Mouse (Mus musculus): Measurements from ENCODE around the gene Znhit3. TPM values are rescaled to one million over a fixed set of nuclear protein-coding genes. Genes with fewer than 3 reads are reported as not detected.
A peak's percentile ranks its signal among the peaks of the same experiment; 100 is the strongest.
"Not testable (repeated sequence)": the region's sequence is repeated elsewhere in the genome, so short reads cannot be mapped to it uniquely, and the experiment has no call there.

Gene Znhit3
- polyA plus RNA-seq, 1 experiment from 2014 or later: 37.1 TPM

GRCm38 (mm10) chr11:84879007-84879771 is 37.0 kb downstream of the Znhit3 start:
- Histone ChIP-seq H3K4me3 (peak overlapping the region; percentile 82), H3K9ac (peak overlapping the region; percentile 84), H3K4me1 (replicated peaks) (peaks cover 16% of the 10 kb centered on the region), H3K4me2 (peak overlapping the region; percentile 94), H3K36me3 (peaks cover 31% of the 10 kb centered on the region), H3K27me3 (replicated peaks) (no peaks in the 10 kb centered on the region), H3K27ac (ENCODE audit: poor library complexity, severe bottlenecking) (peak overlapping the region; percentile 87), H3K9me3 (replicated peaks) (no peaks in the 10 kb centered on the region)
- ATAC-seq (ENCODE audit: insufficient number of reproducible peaks, low FRiP score): no peak
- 21% methylated on average over 7 of the region's 7 CpGs for WGBS

DNA sequence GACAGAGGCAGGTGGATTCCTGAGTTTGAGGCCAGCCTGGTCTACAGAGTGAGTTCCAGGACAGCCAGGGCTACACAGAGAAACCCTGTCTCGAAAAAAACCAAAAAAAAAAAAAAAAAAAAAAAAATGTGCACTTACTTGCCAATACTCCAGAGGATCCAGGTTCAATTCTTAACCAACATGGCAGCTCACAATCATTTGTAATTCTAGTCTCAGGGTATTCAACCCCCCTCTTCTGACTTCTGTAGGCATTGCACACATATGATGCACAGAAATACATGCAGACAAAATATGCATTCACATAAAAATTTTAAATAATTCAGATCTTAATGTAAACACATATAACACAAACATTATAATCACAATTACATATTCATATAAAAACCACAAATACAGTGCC is 40.1 kb downstream of the Znhit3 start:
- H3K36me3 ChIP-seq: peaks cover 17% of the 10 kb centered on the region; the same call in 1 of the 2 replicates
- not testable (repeated sequence) for ATAC-seq (ENCODE audit: insufficient number of reproducible peaks, low FRiP score)
- WGBS: 58% methylated on average over 1 of the region's 1 CpGs

GRCm38 (mm10) chr11:84873042-84873833 is 42.9 kb downstream of the Znhit3 start:
- no peak overlapping the region for H3K4me2 ChIP-seq
- 63% methylated on average over 1 of the region's 1 CpGs for WGBS
- no peak overlapping the region for H3K4me3 ChIP-seq
- H3K27ac ChIP-seq (ENCODE audit: poor library complexity, severe bottlenecking): no peak overlapping the region
- H3K36me3 ChIP-seq: peaks cover 16% of the 10 kb centered on the region; the same call in 1 of the 2 replicates
- H3K9ac ChIP-seq: no peak overlapping the region
- no peaks in the 10 kb centered on the region for H3K27me3 ChIP-seq (replicated peaks)
- H3K9me3 ChIP-seq (replicated peaks): no peaks in the 10 kb centered on the region
- no peak for ATAC-seq (ENCODE audit: insufficient number of reproducible peaks, low FRiP score)
- H3K4me1 ChIP-seq (replicated peaks): no peaks in the 10 kb centered on the region

More for the DNA sequence above, 40.1 kb downstream of the Znhit3 start:
- H3K4me1 ChIP-seq (replicated peaks); H3K4me2 ChIP-seq; H3K27ac ChIP-seq (ENCODE audit: poor library complexity, severe bottlenecking); H3K27me3 ChIP-seq (replicated peaks); H3K9ac ChIP-seq; H3K9me3 ChIP-seq (replicated peaks); H3K4me3 ChIP-seq: not testable (repeated sequence)

DNA sequence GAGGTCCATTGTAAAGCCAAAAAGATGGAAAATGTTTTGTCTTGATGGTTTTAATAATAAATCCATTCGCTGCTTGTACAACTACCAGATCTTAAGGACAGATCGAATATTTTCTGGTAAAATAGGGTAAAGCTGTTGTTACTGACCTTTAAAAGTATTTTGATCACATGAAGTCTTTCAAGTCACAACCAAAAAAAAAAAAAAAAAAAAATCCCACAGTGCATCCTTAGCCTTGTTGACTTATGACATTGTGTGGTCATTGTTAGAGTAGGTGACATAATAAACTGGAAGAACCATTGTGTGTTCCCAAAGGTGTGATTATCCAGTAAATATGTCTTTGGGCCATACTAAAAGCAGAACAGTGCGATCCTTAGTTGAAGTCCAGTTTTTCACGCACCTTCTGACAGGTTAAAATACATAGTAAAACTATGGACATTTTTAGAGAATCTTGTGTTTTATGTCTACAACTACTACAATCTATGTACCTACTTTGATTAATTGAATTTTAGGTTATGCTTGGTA is 44.6 kb downstream of the Znhit3 start:
- H3K27me3 ChIP-seq (replicated peaks): no peaks in the 10 kb centered on the region
- no peak for ATAC-seq (ENCODE audit: insufficient number of reproducible peaks, low FRiP score)
- H3K4me1 ChIP-seq (replicated peaks): peaks cover 3% of the 10 kb centered on the region
- H3K9me3 ChIP-seq (replicated peaks): no peaks in the 10 kb centered on the region
- peaks cover 6% of the 10 kb centered on the region; the same call in 1 of the 2 replicates for H3K36me3 ChIP-seq
- H3K9ac ChIP-seq: peak overlapping the region; percentile 100
- peak overlapping the region; percentile 88 for H3K4me2 ChIP-seq
- H3K27ac ChIP-seq (ENCODE audit: poor library complexity, severe bottlenecking): peak overlapping the region; percentile 97
- peak overlapping the region; percentile 100 for H3K4me3 ChIP-seq
- WGBS: 72% methylated on average over 4 of the region's 4 CpGs

GRCm38 (mm10) chr11:84871046-84871445 is 45.1 kb downstream of the Znhit3 start:
- H3K9me3 ChIP-seq (replicated peaks): no peaks in the 10 kb centered on the region
- peak overlapping the region; percentile 97 for H3K27ac ChIP-seq (ENCODE audit: poor library complexity, severe bottlenecking)
- peak overlapping the region; percentile 100 for H3K4me3 ChIP-seq
- H3K4me2 ChIP-seq: peak overlapping the region; percentile 88
- peak overlapping the region; percentile 100 for H3K9ac ChIP-seq
- H3K27me3 ChIP-seq (replicated peaks): no peaks in the 10 kb centered on the region
- peak; percentile 51 for ATAC-seq (ENCODE audit: insufficient number of reproducible peaks, low FRiP score)
- peaks cover 3% of the 10 kb centered on the region; the same call in 1 of the 2 replicates for H3K36me3 ChIP-seq
- peaks cover 3% of the 10 kb centered on the region for H3K4me1 ChIP-seq (replicated peaks)
- under 1% methylated on average over 10 of the region's 10 CpGs for WGBS

DNA sequence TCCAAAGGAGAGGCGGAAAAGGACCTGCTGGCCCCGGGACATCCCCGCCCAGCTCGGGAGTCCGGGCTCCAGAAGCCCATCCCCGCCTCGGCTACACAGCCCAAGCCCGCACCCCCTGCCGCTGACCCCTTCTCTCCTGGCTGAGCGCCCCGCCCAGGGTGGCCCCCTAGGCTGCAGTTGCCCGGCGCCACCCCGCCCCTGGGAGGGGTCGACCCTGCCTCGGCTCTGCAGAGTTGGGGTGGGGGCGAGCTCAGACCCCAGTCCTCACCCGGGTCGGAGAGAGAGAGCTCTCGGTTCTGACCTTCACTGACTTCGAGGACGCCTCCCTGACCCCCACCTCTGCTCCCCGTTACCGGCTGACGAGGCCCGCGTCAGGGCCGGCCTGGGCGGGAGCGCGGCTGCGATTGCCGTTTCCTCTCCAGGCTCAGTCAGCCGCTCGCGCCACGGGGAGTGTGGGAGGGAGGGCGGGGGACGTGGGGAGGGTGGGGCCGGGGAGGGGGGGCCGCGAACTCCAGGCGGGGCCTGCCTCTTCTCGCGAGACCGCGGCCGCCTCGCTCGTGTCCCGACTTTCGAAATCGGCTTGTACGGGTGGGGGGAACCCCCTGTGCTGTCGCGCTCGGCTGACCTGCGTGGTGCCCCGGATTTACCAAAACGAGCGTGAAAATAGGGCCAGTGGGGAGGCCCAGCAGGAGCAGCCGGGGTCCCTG is 45.7 kb downstream of the Znhit3 start, which contains the start of gene Ggnbp2:
Gene Ggnbp2 (minus strand): TSS at position 481 of the 707 bp plus-strand sequence.
- no peaks in the 10 kb centered on the region for H3K27me3 ChIP-seq (replicated peaks)
- peak within 1 kb of the TSS; percentile 97 for H3K27ac ChIP-seq (ENCODE audit: poor library complexity, severe bottlenecking)
- H3K4me1 ChIP-seq (replicated peaks): peaks cover 5% of the 10 kb centered on the region
- peak within 1 kb of the TSS; percentile 100 for H3K9ac ChIP-seq
- WGBS: under 1% methylated on average over 51 of the region's 62 CpGs
- H3K4me3 ChIP-seq: peak within 1 kb of the TSS; percentile 100
- peak within 1 kb of the TSS; percentile 88 for H3K4me2 ChIP-seq
- peak; percentile 90 for ATAC-seq (ENCODE audit: insufficient number of reproducible peaks, low FRiP score)
- no peaks in the 10 kb centered on the region for H3K9me3 ChIP-seq (replicated peaks)
- H3K36me3 ChIP-seq: peaks cover 3% of the 10 kb centered on the region; the same call in 1 of the 2 replicates

- Histone ChIP-seq H3K9ac (peak overlapping the region; percentile 100), H3K4me1 (replicated peaks) (peaks cover 9% of the 10 kb centered on the region), H3K27me3 (replicated peaks) (no peaks in the 10 kb centered on the region), H3K4me2 (peak overlapping the region; percentile 88), H3K4me3 (peak overlapping the region; percentile 100), H3K27ac (ENCODE audit: poor library complexity, severe bottlenecking) (peak overlapping the region; percentile 97), H3K36me3 (peaks cover 3% of the 10 kb centered on the region; the same call in 1 of the 2 replicates), H3K9me3 (replicated peaks) (no peaks in the 10 kb centered on the region)
- WGBS: under 1% methylated on average over 61 of the region's 61 CpGs
- ATAC-seq (ENCODE audit: insufficient number of reproducible peaks, low FRiP score): peak; percentile 81
These were observed 46.5 kb downstream of the Znhit3 start for GRCm38 (mm10) chr11:84869537-84870232.

DNA sequence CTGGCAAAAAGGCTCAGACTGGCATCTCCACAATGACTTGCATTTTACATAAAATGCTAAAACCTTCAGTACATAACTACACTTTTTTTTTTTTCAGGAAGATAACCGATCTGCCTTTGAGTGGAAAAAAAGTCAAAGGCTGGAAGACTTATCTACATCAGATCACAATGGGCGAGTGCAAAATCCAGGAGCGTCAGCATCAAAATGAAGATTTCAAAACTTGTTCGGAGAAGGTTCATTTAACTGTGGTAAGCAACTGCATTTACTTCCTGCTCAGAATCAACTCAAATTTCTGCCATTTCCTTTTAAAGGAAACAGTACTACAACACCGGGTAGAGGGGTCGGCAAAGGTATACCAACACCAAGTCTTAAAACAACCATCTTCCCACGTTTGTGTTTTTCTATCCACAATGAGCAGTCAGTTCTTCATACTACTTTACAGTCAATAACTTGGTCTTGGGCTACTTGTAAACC is 47.3 kb downstream of the Znhit3 start:
- Histone ChIP-seq H3K27me3 (replicated peaks) (no peaks in the 10 kb centered on the region), H3K4me2 (peak overlapping the region; percentile 88), H3K4me3 (peak overlapping the region; percentile 100), H3K4me1 (replicated peaks) (peaks cover 11% of the 10 kb centered on the region), H3K27ac (ENCODE audit: poor library complexity, severe bottlenecking) (peak overlapping the region; percentile 97), H3K36me3 (peaks cover 1% of the 10 kb centered on the region; the same call in 1 of the 2 replicates), H3K9me3 (replicated peaks) (no peaks in the 10 kb centered on the region), H3K9ac (peak overlapping the region; percentile 100)
- WGBS: 8% methylated on average over 7 of the region's 7 CpGs
- ATAC-seq (ENCODE audit: insufficient number of reproducible peaks, low FRiP score): no peak

- no peaks in the 10 kb centered on the region for H3K27me3 ChIP-seq (replicated peaks)
- WGBS: 90% methylated on average over 2 of the region's 2 CpGs
- peaks cover 5% of the 10 kb centered on the region for H3K36me3 ChIP-seq
- no peak overlapping the region for H3K9ac ChIP-seq
- H3K4me2 ChIP-seq: peak overlapping the region; percentile 40; the same call in 1 of the 2 replicates
- peaks cover 11% of the 10 kb centered on the region for H3K4me1 ChIP-seq (replicated peaks)
- ATAC-seq (ENCODE audit: insufficient number of reproducible peaks, low FRiP score): no peak
- no peak overlapping the region for H3K4me3 ChIP-seq
- H3K27ac ChIP-seq (ENCODE audit: poor library complexity, severe bottlenecking): no peak overlapping the region
- no peaks in the 10 kb centered on the region for H3K9me3 ChIP-seq (replicated peaks)
These were observed 48.6 kb downstream of the Znhit3 start for GRCm38 (mm10) chr11:84867586-84867985.

- H3K27ac ChIP-seq (ENCODE audit: poor library complexity, severe bottlenecking): no peak overlapping the region
- ATAC-seq (ENCODE audit: insufficient number of reproducible peaks, low FRiP score): no peak
- no peak overlapping the region for H3K9ac ChIP-seq
- WGBS: 58% methylated on average over 2 of the region's 2 CpGs
- no peaks in the 10 kb centered on the region for H3K27me3 ChIP-seq (replicated peaks)
- H3K4me2 ChIP-seq: no peak overlapping the region
- H3K4me3 ChIP-seq: no peak overlapping the region
- H3K9me3 ChIP-seq (replicated peaks): no peaks in the 10 kb centered on the region
- H3K36me3 ChIP-seq: peaks cover 18% of the 10 kb centered on the region
- H3K4me1 ChIP-seq (replicated peaks): peaks cover 11% of the 10 kb centered on the region
These were observed 50.9 kb downstream of the Znhit3 start for GRCm38 (mm10) chr11:84865268-84865667.
